Mouse (Mus musculus) C3H10T1/2 (cell line): ENCODE measurements around the gene Smcr8. TPM values are rescaled to one million over a fixed set of nuclear protein-coding genes. Genes with fewer than 3 reads are reported as not detected.

Experiments used
- polyA plus RNA-seq, 2 experiments: library from polyadenylated mRNA; unstranded; fragments of >200 nt; fragmentation: generic; extraction: Trizol; gene quantifications; one replicate each; pipeline ENCODE4 v1.2.1; 2012; ENCODE audit warnings: missing spikeins in 2 of 2

Smcr8 gene
- 1 to 10 TPM; 1.1 to 5.6 TPM for polyA plus RNA-seq

DNA sequence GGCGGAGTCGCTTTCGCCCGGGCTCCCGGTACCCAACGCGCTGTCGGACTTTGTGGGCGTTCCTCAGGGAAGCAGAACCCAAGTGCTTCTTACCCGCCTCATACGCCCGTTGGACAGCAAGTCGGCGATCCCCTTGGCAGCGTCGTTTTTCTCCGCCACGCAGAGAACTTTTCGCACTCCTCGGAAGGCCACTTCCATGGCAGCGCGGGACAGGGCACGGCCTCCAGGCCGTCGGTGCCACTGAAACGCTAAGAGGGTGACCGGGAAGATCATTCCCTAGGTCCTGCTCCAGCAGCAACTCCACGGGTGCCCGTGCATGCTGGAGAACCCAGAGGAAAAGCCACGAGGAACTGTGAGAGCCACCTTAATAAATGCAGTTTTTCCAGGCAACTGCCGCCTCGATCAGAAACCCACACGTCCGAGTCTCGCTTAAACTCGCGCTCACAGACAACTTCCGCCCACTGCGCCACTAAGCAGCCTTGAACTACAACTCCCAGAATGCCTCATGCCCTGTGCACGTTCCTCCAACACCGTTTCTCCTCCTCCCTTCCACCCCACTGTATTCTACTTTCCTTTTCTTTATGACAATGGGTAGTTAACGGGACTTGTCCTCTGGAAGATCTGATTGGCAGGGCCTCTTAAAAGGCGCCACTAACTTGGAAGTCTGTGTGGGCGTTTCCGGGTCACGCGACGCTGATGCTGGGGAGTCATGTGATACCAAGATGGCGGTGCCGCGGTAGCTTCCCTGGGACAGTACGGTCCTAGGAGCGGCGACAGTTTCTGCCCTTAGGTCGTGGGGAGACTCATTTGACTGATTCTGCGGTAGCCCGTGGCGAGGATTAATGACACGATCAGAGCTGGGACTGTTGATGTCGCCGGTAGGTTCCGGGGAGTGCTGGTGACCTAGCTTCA lies at the start of gene Smcr8, which contains the start of gene Top3a:
Gene Smcr8, plus strand, starts transcription at position 696 of the 912 bp plus-strand sequence.
Gene Top3a, minus strand, starts transcription at position 537 of the 912 bp plus-strand sequence.

DNA sequence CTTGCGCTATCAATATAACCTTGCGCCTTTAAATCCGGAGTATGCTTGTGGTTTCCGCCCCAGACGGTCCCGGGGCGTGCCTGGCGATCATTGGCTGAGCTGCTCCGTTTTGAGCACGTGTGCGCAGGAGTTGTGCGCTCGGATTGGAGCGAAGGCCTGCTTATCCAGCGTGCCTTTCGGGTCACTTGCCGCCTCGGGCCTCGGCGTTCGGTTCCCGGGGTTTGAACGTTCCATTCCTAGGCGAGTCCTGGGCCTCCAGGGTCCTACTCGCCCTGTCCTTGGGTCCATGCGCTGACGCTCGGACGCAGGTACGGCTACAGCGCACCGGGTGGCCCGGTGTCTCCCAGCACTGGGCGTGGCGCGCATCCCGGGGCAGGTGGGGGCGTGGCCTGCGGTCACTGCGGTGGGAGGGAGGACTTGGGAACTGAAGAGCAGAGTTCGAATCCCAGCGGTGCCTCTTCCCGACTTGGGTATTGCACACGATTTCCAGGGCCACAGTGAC lies 49.0 kb upstream of the Smcr8 start, which contains the start of gene Mief2:
Gene Mief2, plus strand, starts transcription at position 139 of the 502 bp plus-strand sequence.

DNA sequence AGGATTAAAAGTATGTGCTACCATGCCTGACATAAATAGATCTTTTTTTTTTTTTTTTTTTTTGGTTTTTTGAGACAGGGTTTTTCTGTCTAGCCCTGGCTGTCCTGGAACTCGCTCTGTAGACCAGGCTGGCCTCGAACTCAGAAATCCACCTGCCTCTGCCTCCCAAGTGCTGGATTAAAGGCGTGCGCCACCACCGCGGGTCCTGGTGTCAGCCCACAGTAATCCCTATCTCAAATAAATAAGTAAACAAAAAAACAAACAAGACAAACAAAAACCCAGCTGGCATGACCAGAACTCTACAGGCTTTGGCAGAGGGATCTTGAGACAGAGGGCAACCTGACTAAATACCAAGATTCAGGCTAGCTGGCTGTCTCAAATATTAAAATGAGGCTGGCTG lies 34.3 kb downstream of the Smcr8 start, which contains the start of gene Shmt1:
Gene Shmt1, minus strand, starts transcription at position 101 of the 400 bp plus-strand sequence.

DNA sequence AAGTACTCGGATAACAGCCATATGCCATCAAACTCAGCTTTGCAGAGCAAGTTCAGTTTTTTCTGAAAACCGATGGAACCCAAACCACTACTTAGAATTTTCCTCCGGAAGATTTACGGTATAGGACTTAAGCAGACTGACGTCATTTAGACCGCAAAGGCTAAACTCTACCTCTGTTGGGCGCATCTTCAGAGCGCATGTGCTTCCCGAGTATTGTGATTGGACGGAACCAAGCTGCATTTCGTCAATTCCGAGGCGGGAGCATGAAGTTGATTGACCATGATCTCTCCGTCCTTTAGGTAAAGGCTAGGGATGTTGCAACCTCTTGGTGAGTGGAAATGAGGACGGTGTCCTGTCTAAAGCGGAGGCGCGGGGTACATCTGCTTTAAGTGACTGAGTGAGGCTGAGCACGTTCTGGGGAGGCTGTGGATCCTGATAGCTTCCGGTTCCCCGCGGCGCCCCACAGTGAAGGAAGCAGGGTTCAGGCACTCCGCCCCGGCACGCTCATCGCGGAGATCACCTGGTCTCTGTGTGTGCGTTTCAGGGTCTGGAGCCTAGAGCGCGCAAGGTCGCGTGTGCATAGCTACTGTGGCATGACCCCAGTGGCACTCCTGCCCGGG lies 53.2 kb downstream of the Smcr8 start, which contains the start of gene Dhrs7b:
Gene Dhrs7b, plus strand, starts transcription at position 199 of the 620 bp plus-strand sequence.

Other genes with a start within 250 kb of the Smcr8 start
- gene Alkbh5, start 241.1 kb upstream of the Smcr8 start, polyA plus RNA-seq: 10 to 100 TPM in 1 of 2 experiments, 1 to 10 TPM in 1; 3.2 to 18.2 TPM
- gene Llgl1, start 77.8 kb upstream of the Smcr8 start, polyA plus RNA-seq: 10 to 100 TPM; 17.3 to 50.5 TPM
- 100 to 1,000 TPM; 211 to 261 TPM for gene Flii, start 50.3 kb upstream of the Smcr8 start, polyA plus RNA-seq
- 10 to 100 TPM in 1 of 2 experiments, 1 to 10 TPM in 1; 8.7 to 17.1 TPM for gene Mief2, start 49.1 kb upstream of the Smcr8 start, polyA plus RNA-seq
- 1 to 10 TPM; 3.2 to 6.6 TPM for gene Top3a, start 159 bp upstream of the Smcr8 start, polyA plus RNA-seq
- gene Shmt1, start 34.2 kb downstream of the Smcr8 start, polyA plus RNA-seq: 10 to 100 TPM in 1 of 2 experiments, 1 to 10 TPM in 1; 5.5 to 31.4 TPM
- 10 to 100 TPM; 47.5 to 50.5 TPM for gene Dhrs7b, start 53.1 kb downstream of the Smcr8 start, polyA plus RNA-seq
- 10 to 100 TPM; 47.4 to 52.3 TPM for gene Tmem11, start 101.7 kb downstream of the Smcr8 start, polyA plus RNA-seq
- gene Natd1, start 137.2 kb downstream of the Smcr8 start, polyA plus RNA-seq: 10 to 100 TPM in 1 of 2 experiments, 1 to 10 TPM in 1; 3.7 to 30.6 TPM
- 100 to 1,000 TPM in 1 of 2 experiments, 10 to 100 TPM in 1; 95.4 to 113 TPM for gene Map2k3, start 154.5 kb downstream of the Smcr8 start, polyA plus RNA-seq
- gene Kcnj12, start 245.0 kb downstream of the Smcr8 start, polyA plus RNA-seq: under 1 TPM; 0.06 to 0.07 TPM